Mouse (Mus musculus): ENCODE measurements around the gene Rnasel. TPM values are rescaled to one million over a fixed set of nuclear protein-coding genes. Genes with fewer than 3 reads are reported as not detected.

The Rnasel gene
- total RNA-seq (2021) = 1 to 10 TPM; 5.8 to 6.7 TPM
- long read RNA-seq, partial matches to known transcripts = 0 of 1 reads
- long read RNA-seq, other reads (novel, unspliced or antisense) = 1 of 1 reads

GRCm38 (mm10) chr1:153749211-153749801 lies at the start of gene Rnasel:
TSS of gene Rnasel (plus strand) at chr1:153749426.
- DNase-seq (ENCODE audit: low spot score in 2 of 2) = peak in 1 of 2 experiments; percentile 64

GRCm38 (mm10) chr1:153700448-153701063 lies 48.7 kb upstream of the Rnasel start:
- no peak for DNase-seq (ENCODE audit: low spot score in 2 of 2)

GRCm38 (mm10) chr1:153701461-153701860 lies 47.8 kb upstream of the Rnasel start:
- no peak for DNase-seq (ENCODE audit: low spot score in 2 of 2)

GRCm38 (mm10) chr1:153702166-153702852 lies 46.9 kb upstream of the Rnasel start:
- DNase-seq (ENCODE audit: low spot score in 2 of 2) = no peak

GRCm38 (mm10) chr1:153702853-153703410 lies 46.3 kb upstream of the Rnasel start:
- DNase-seq (ENCODE audit: low spot score in 2 of 2) = no peak

GRCm38 (mm10) chr1:153703445-153703991 lies 45.7 kb upstream of the Rnasel start:
- peak; percentile 35 to 54 for DNase-seq (ENCODE audit: low spot score in 2 of 2)

GRCm38 (mm10) chr1:153704174-153704573 lies 45.1 kb upstream of the Rnasel start:
- no peak for DNase-seq (ENCODE audit: low spot score in 2 of 2)

GRCm38 (mm10) chr1:153704996-153705395 lies 44.2 kb upstream of the Rnasel start:
- no peak for DNase-seq (ENCODE audit: low spot score in 2 of 2)

- no peak for DNase-seq (ENCODE audit: low spot score in 2 of 2)
Measured at GRCm38 (mm10) chr1:153708626-153709025, 40.6 kb upstream of the Rnasel start.

GRCm38 (mm10) chr1:153709451-153709850 lies 39.8 kb upstream of the Rnasel start:
- DNase-seq (ENCODE audit: low spot score in 2 of 2) = no peak

- no peak for DNase-seq (ENCODE audit: low spot score in 2 of 2)
Measured at GRCm38 (mm10) chr1:153711544-153712262, 37.5 kb upstream of the Rnasel start.

- no peak for DNase-seq (ENCODE audit: low spot score in 2 of 2)
Measured at GRCm38 (mm10) chr1:153712633-153713032, 36.6 kb upstream of the Rnasel start.

- no peak for DNase-seq (ENCODE audit: low spot score in 2 of 2)
Measured at GRCm38 (mm10) chr1:153717990-153718389, 31.2 kb upstream of the Rnasel start.

GRCm38 (mm10) chr1:153720935-153721334 lies 28.3 kb upstream of the Rnasel start:
- no peak for DNase-seq (ENCODE audit: low spot score in 2 of 2)

- no peak for DNase-seq (ENCODE audit: low spot score in 2 of 2)
Measured at GRCm38 (mm10) chr1:153721565-153722310, 27.5 kb upstream of the Rnasel start.

GRCm38 (mm10) chr1:153723426-153723825 lies 25.8 kb upstream of the Rnasel start:
- DNase-seq (ENCODE audit: low spot score in 2 of 2) = no peak

GRCm38 (mm10) chr1:153726636-153727035 lies 22.6 kb upstream of the Rnasel start:
- DNase-seq (ENCODE audit: low spot score in 2 of 2) = no peak

GRCm38 (mm10) chr1:153729806-153730205 lies 19.4 kb upstream of the Rnasel start:
- no peak for DNase-seq (ENCODE audit: low spot score in 2 of 2)

GRCm38 (mm10) chr1:153730671-153731070 lies 18.6 kb upstream of the Rnasel start:
- DNase-seq (ENCODE audit: low spot score in 2 of 2) = no peak

GRCm38 (mm10) chr1:153733181-153733580 lies 16.0 kb upstream of the Rnasel start:
- DNase-seq (ENCODE audit: low spot score in 2 of 2) = no peak
